Mouse (Mus musculus) liver, embryonic 14.5 days (tissue): Measurements from ENCODE around the gene Cenpb. TPM values are rescaled to one million over a fixed set of nuclear protein-coding genes. Genes with fewer than 3 reads are reported as not detected.

ENCODE experiments used
- ATAC-seq: fragments of 200-750 bp; cut with Nextera tagmentation; 2 replicates; pipeline ENCODE4 v1.8.0; 2017; ENCODE audit warnings: moderate number of reproducible peaks, mild to moderate bottlenecking, moderate library complexity; ENCODE audit not compliant: insufficient read depth
- DNase-seq, 3 experiments: peaks; one replicate each; pipeline ENCODE4 v3.0.0-alpha.2; 2012 to 2013; ENCODE audit warnings: low read depth in 3 of 3, low spot score in 3 of 3
- H3K27ac ChIP-seq: fragments of 300-500 bp; sonication (generic); 2 replicates; pipeline ENCODE4 v1.5.1; 2014; ENCODE audit warnings: moderate library complexity, mild to moderate bottlenecking, control low read depth, inconsistent platforms
- H3K27me3 ChIP-seq: fragments of 300-500 bp; sonication (generic); 2 replicates; pipeline ENCODE4 v1.6.1; 2014; ENCODE audit warnings: mild to moderate bottlenecking, low read length, moderate library complexity; ENCODE audit not compliant: control insufficient read depth, insufficient read depth
- H3K36me3 ChIP-seq: fragments of 300-500 bp; sonication (generic); replicated peaks from 2 replicates; pipeline ENCODE4 v1.6.1; 2014; ENCODE audit warnings: low read depth; ENCODE audit not compliant: control insufficient read depth, insufficient read depth
- H3K4me1 ChIP-seq, 2 experiments: fragments of 200-500 bp in 1 of 2; fragments of 300-500 bp in 1 of 2; sonication (generic) in 1 of 2; replicated peaks; 2 replicates each; pipeline ENCODE4 v1.6.1; 2012 to 2014; ENCODE audit warnings: antibody characterized with exemption in 1 of 2, inconsistent platforms in 1 of 2, low read length in 1 of 2; ENCODE audit not compliant: control insufficient read depth in 2 of 2, insufficient read depth in 2 of 2
- H3K4me2 ChIP-seq: fragments of 300-500 bp; sonication (generic); 2 replicates; pipeline ENCODE4 v1.6.1; 2014; ENCODE audit warnings: low read depth, mild to moderate bottlenecking, control low read depth, moderate library complexity
- H3K4me3 ChIP-seq, 2 experiments: fragments of 200-500 bp in 1 of 2; fragments of 300-500 bp in 1 of 2; sonication (generic) in 1 of 2; 2 replicates each; pipeline ENCODE4 v1.5.1; 2012 to 2014; ENCODE audit warnings: low read depth in 2 of 2, low read length in 2 of 2, mild to moderate bottlenecking in 2 of 2, control low read depth in 1 of 2, inconsistent platforms in 1 of 2, moderate library complexity in 1 of 2; ENCODE audit not compliant: insufficient read depth in 1 of 2
- H3K9ac ChIP-seq: fragments of 300-500 bp; sonication (generic); replicated peaks from 2 replicates; pipeline ENCODE4 v1.6.1; 2014; ENCODE audit warnings: mild to moderate bottlenecking, control low read depth, moderate library complexity
- H3K9me3 ChIP-seq: fragments of 300-500 bp; sonication (generic); 2 replicates; pipeline ENCODE4 v1.6.1; 2016; ENCODE audit warnings: low read length, mixed read lengths; ENCODE audit not compliant: control insufficient read depth
- CTCF ChIP-seq: IDR thresholded peaks from 2 replicates; pipeline ENCODE4 v1.5.1; 2016; ENCODE audit warnings: antibody characterized with exemption, low read depth, control low read depth
- EP300 ChIP-seq: IDR thresholded peaks from 2 replicates; pipeline ENCODE4 v1.6.1; 2016; ENCODE audit warnings: antibody characterized with exemption, low read depth
- WGBS: fragments of 180-500 bp; shearing (Covaris S2); extraction: QIAGEN DNeasy Blood & Tissue Kit; methylation state at CpG from one replicate; pipeline ENCODE4 v1.1.7; 2014; ENCODE audit not compliant: insufficient replicate concordance; 5-methylcytosine and 5-hydroxymethylcytosine counted together
- polyA plus RNA-seq, 2 experiments: library from polyadenylated mRNA; depleted of rRNA in 1 of 2; stranded (reverse) in 1 of 2; unstranded in 1 of 2; fragments of >200 nt; fragmentation: Nextera tagmentation in 1 of 2; extraction: Ambion mirVana in 1 of 2; gene quantifications; 2 replicates each; pipeline versions ENCODE4 v1.2.1 to v1.2.3; 2012 to 2014

Cenpb gene
- polyA plus RNA-seq, 2 experiments: 2.7 to 12.4 TPM

DNA sequence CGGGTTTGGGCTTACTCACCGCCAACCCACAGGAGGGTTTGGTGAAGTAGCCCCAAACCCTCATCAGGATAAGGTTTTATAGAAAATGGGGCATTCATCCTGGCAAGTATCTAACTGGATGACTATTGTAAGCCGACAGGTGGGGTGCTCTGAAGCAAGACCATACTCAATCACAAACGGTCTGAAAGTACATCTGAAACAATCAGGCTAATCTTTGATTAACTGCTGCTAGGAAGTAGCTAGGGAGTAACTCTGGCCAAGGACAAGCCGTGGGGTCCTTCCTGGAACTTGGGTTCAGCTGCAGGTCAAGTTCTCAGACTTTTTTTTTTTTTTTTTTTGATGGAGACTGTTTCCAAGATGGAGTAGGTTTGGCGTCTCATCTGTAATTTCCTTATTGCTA, 11.9 kb downstream of the Cenpb start:
- WGBS: 66% methylated on average over 6 of the region's 6 CpGs
- DNase-seq (no peak), ATAC-seq (no peak)
- no peak overlapping the region for H3K27ac ChIP-seq
- no peak overlapping the region for H3K4me3 ChIP-seq
- H3K36me3 ChIP-seq: no peaks in the 10 kb centered on the region
- no peaks in the 10 kb centered on the region for H3K9me3 ChIP-seq
- TF ChIP-seq EP300 (no peak), CTCF (no peak)
- H3K4me2 ChIP-seq: no peak overlapping the region
- no peak overlapping the region for H3K9ac ChIP-seq
- peaks cover 42% of the 10 kb centered on the region for H3K27me3 ChIP-seq
- H3K4me1 ChIP-seq: peaks cover 0 to 2% of the 10 kb centered on the region in 2 experiments; a peak in 1 of 4 replicates

DNA sequence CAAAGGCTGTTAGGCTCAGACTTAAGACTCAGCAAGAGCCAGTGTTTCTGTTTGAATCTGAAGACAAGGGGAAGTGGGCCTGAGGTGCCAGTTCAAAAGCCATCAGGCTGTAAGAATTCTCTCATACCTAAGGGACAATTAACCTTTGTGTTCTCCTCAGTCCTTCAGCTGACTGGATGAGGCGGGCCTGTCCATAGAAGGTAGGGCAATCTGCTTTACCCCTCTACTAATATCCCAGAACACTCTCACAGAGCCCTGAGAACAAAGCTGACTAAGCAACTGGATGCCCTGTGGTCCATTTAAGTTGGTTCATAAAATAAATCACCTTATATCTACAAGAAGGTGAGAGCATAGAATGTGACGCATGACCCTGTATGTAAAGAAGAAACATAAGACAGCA, 13.7 kb downstream of the Cenpb start:
- Histone ChIP-seq H3K4me1 (no peaks in the 10 kb centered on the region), H3K9ac (no peak overlapping the region), H3K4me2 (no peak overlapping the region), H3K36me3 (no peaks in the 10 kb centered on the region), H3K27ac (no peak overlapping the region), H3K27me3 (peaks cover 23% of the 10 kb centered on the region), H3K9me3 (no peaks in the 10 kb centered on the region), H3K4me3 (no peak overlapping the region)
- no peak for ATAC-seq
- DNase-seq: no peak
- no peak for TF ChIP-seq CTCF
- TF ChIP-seq EP300: no peak
- WGBS: 73% methylated on average over 2 of the region's 2 CpGs

DNA sequence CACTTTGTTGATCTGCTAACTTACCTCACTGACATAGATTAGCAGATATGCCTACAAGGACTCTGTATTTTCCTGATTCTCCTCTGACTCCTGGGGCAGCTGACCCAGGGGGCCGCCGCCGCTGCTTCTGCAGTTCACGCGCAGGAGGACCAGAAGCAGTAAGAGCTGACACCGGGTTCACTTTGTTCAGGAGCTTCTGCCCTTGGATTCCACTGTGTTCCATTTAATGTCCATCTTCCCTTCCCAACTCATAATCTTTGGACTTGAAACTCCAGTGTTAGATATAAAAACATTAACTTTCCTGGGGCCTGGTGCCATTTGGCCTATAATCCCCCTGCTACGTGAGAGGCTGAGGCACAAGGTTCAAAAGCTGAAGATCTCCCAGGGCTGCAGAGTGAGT, 15.9 kb downstream of the Cenpb start:
- H3K4me2 ChIP-seq: no peak overlapping the region
- no peak overlapping the region for H3K9ac ChIP-seq
- no peak overlapping the region for H3K4me3 ChIP-seq
- ATAC-seq (no peak), DNase-seq (no peak)
- H3K9me3 ChIP-seq: no peaks in the 10 kb centered on the region
- peaks cover 3 to 6% of the 10 kb centered on the region in 2 experiments for H3K4me1 ChIP-seq
- peaks cover under 1% of the 10 kb centered on the region for H3K27me3 ChIP-seq
- 84% methylated on average over 7 of the region's 7 CpGs for WGBS
- H3K27ac ChIP-seq: no peak overlapping the region
- TF ChIP-seq CTCF: no peak
- TF ChIP-seq EP300: no peak
- no peaks in the 10 kb centered on the region for H3K36me3 ChIP-seq

DNA sequence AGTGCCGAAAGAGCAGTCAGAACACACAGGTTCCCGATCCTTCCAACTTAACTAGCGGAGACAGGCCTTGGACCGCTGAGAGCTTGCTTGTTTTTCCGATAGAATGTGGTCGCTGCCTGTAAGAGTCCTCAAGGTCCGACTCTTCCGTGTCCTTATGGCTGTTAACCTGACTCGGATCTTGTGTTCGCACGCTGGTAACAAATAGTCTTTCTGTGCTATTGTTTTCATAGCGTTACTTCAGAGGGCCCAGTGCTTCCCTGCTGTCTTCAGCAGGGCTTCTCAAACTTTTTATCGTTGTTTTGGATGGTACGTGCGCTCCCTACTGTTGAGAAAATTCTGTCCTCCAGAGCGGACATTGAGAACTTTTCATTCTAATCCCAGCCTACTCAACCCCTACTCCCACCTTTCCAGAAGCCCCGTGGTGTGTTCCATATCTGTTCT, 19.2 kb downstream of the Cenpb start:
- H3K36me3 ChIP-seq: no peaks in the 10 kb centered on the region; the same call in 1 of the 2 replicates
- peaks cover 10 to 14% of the 10 kb centered on the region in 2 experiments for H3K4me1 ChIP-seq
- H3K9ac ChIP-seq: peak overlapping the region; percentile 85
- H3K27me3 ChIP-seq: no peaks in the 10 kb centered on the region
- DNase-seq: peak in 1 of 3 experiments; percentile 32
- peak overlapping the region; percentile 90 for H3K27ac ChIP-seq
- WGBS: 2% methylated on average over 17 of the region's 17 CpGs
- TF ChIP-seq EP300: no peak
- TF ChIP-seq CTCF: peak; percentile 46; the same call in 1 of the 2 replicates
- H3K9me3 ChIP-seq: no peaks in the 10 kb centered on the region
- H3K4me3 ChIP-seq: peak overlapping the region; percentile 62 to 82
- H3K4me2 ChIP-seq: peak overlapping the region; percentile 100
- no peak for ATAC-seq

DNA sequence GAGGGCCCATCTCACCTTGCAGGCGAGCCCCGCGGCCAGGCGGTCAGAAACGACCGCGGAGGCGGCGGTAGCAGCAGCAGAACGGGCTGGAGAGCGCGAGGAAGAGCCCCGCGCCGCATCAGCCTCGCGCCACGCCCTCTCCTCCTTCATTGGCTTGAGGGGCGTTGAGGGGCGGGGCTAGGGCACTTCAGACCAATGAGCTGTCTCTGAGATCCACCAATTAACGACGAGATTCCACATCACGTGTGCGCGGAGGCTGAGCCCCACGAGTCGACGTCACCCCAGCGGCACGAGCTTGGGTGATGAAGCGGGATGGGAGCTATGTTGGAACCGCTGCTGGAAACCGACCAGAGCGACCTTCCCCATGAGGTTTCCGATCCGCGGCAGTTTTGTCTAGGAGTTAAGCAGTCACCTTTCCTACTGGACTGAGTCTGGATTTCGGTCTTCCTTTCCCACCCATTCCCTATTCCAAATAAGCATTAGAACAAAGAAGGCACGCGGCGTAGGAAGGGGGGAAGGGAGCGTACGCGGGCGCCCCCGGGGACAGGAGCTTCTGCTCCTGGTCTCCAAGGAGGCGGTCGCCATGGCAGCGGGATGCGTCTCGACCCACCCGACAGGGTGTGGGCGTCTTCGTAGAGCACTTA, 19.8 kb downstream of the Cenpb start, which contains the start of gene 1700037H04Rik:
1700037H04Rik (minus strand) TSS at position 144 of the 644 bp plus-strand sequence.
- Histone ChIP-seq H3K27me3 (no peaks in the 10 kb centered on the region), H3K9ac (peak within 1 kb of the TSS; percentile 91), H3K4me1 (peaks cover 14% of the 10 kb centered on the region in 2 experiments), H3K9me3 (no peaks in the 10 kb centered on the region), H3K4me3 (peak within 1 kb of the TSS; percentile 78 to 82), H3K36me3 (peaks cover 4% of the 10 kb centered on the region), H3K27ac (peak within 1 kb of the TSS; percentile 92), H3K4me2 (peak within 1 kb of the TSS; percentile 100)
- WGBS: under 1% methylated on average over 54 of the region's 54 CpGs
- ATAC-seq: peak; percentile 95
- peak; percentile 99 for DNase-seq
- TF ChIP-seq EP300: no peak
- no peak for TF ChIP-seq CTCF
